In the genomic region with DNA sequence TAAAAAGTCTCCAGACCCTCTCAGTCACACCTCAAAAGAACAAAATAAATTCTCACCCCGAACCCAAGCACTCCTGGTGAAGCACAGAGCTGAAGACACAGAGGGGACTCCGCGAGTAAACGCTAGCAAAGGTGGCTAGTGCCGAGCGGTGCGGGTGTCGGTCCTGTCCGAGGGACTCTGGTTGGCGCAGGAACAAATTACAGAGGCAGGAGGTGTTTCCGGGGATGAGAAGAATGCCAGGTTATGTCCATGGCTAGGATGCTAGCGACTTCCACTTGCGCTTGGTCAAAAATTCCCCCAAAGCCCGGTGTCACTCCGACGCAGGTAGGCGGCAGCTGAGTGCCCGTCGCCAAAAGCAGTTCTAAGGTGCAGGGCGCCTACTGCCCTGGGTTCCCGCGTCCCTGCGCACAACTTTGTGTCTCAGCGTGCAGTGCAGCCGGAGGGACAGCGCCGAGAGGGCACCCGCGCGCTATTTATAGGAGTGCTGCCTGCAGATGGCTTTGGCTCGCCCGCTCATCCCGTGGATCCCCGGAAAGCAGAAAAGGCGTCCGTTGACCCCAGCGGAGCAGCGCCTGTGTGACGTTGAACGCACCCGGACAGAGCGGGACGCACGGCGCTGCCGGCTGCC, we compare ENCODE assay signal across 9 mouse cellular contexts. TPM values are rescaled to one million over a fixed set of nuclear protein-coding genes. Genes with fewer than 3 reads are reported as not detected.
DNase-seq lines count a peak whose midpoint lies in the region; ATAC-seq lines count a peak whose summit lies in the region.
"Had no signal": no experiment of that assay in that cellular context is flagged by ENCODE, and none has a peak within 500 bp of the region (broad histone marks: within the 10 kb centered on the region; RNA-seq: fewer than 3 reads in every experiment).

No protein-coding gene starts in this region.

- no peak overlapping the region for H3K27ac ChIP-seq in forebrain, embryonic 11.5 days (ENCODE audit: low read depth, low read length)
- peak overlapping the region; percentile 46; the same call in 1 of the 2 replicates for H3K27ac ChIP-seq in limb, embryonic 10.5 days

- peak; percentile 14; the same call in 1 of the 2 replicates for ATAC-seq in forebrain, embryonic 11.5 days (replicated peaks; ENCODE audit: low FRiP score)
- no peak for ATAC-seq in erythroid progenitor cell, adult 5-6 weeks (replicated peaks; ENCODE audit: low FRiP score, poor library complexity, severe bottlenecking)

- H3K4me3 ChIP-seq in forebrain, embryonic 11.5 days (ENCODE audit: low read depth, low read length), result peak overlapping the region; percentile 33
- peak overlapping the region; percentile 46 for H3K4me3 ChIP-seq in limb, embryonic 10.5 days

- under 1% methylated on average over 46 of the region's 46 CpGs for WGBS in forebrain, embryonic 11.5 days
- under 1% methylated on average over 46 of the region's 46 CpGs for WGBS in limb, embryonic 10.5 days

- peak; percentile 17 to 37 for DNase-seq in left cerebral cortex, adult 18-20 months (ENCODE audit: low spot score in 2 of 2)
- no peak for DNase-seq in left cerebral cortex, postnatal 14 days (ENCODE audit: low spot score in 2 of 2)
- DNase-seq in forebrain, embryonic 11.5 days (ENCODE audit: low spot score), result peak; percentile 53
- DNase-seq in limb, embryonic 10.5 days (ENCODE audit: low spot score), result peak; percentile 37
- DNase-seq in right cerebral cortex, postnatal 10 days (ENCODE audit: low spot score in 2 of 2), result peak; percentile 27 to 28
- no peak for DNase-seq in ovary, postnatal 10 days (ENCODE audit: low spot score)
- DNase-seq in lung, postnatal 4 days, result no peak

- H3K36me3 ChIP-seq in forebrain, embryonic 11.5 days (ENCODE audit: control insufficient read depth, insufficient read depth, low read length), result no peaks in the 10 kb centered on the region
- no peaks in the 10 kb centered on the region for H3K36me3 ChIP-seq in limb, embryonic 10.5 days

- no peaks in the 10 kb centered on the region for H3K9me3 ChIP-seq in forebrain, embryonic 11.5 days (ENCODE audit: control insufficient read depth, low read length)
- no peaks in the 10 kb centered on the region for H3K9me3 ChIP-seq in limb, embryonic 10.5 days (replicated peaks)

- 0 out of 2 replicates have a peak, but pooled peaks cover 8% of the 10 kb centered on the region for H3K4me1 ChIP-seq in forebrain, embryonic 11.5 days (replicated peaks; ENCODE audit: control insufficient read depth, insufficient read depth, low read length)
- H3K4me1 ChIP-seq in limb, embryonic 10.5 days, result peaks cover 31% of the 10 kb centered on the region

- intact Hi-C loops in left cerebral cortex, postnatal 14 days (cut with DNase I), result loop anchor here (5.0 to 10.0 kb wide), 2 partner anchors 165 to 1128 kb away; no protein-coding TSS in a partner anchor

- H3K27me3 ChIP-seq in forebrain, embryonic 11.5 days (ENCODE audit: control insufficient read depth, insufficient read depth, low read length), result peaks cover 39% of the 10 kb centered on the region
- peaks cover 70% of the 10 kb centered on the region for H3K27me3 ChIP-seq in limb, embryonic 10.5 days (ENCODE audit: low read depth, poor library complexity, severe bottlenecking)

- no peak overlapping the region for H3K9ac ChIP-seq in forebrain, embryonic 11.5 days (ENCODE audit: low read length)

- H3K4me2 ChIP-seq in forebrain, embryonic 11.5 days (ENCODE audit: low read depth, low read length, severe bottlenecking), result peak overlapping the region; percentile 65

RNA-seq across cellular contexts. Expression of a gene that starts 0.5 kb away (rescaled TPM):
- total RNA-seq in left cerebral cortex, adult 18-20 months (2021), result 10 to 100 TPM; 21.5 to 28.5 TPM
- total RNA-seq in left cerebral cortex, postnatal 14 days (2021), result 10 to 100 TPM in 1 of 2 experiments, 1 to 10 TPM in 1; 5.3 to 12.1 TPM
- 0.96 and 1.6 TPM in 2 replicates for polyA plus RNA-seq in forebrain, embryonic 11.5 days (2014; fragmentation: Nextera tagmentation; extraction: Ambion mirVana)
- 0.41 and 2.2 TPM in 2 replicates for polyA plus RNA-seq in limb, embryonic 10.5 days (2016; fragmentation: Nextera tagmentation; extraction: Ambion mirVana)
- total RNA-seq in erythroid progenitor cell, adult 5-6 weeks (2015; ENCODE audit: low replicate concordance), result not detected in 2 replicates
- total RNA-seq in erythroid progenitor cell, adult 5-6 weeks (2017; ENCODE audit: low replicate concordance), result not detected in 2 replicates
- polyA plus RNA-seq: small intestine, adult 2 months had no signal

Comparison
In these comparisons a context has a peak if more than half of its experiments do, and no peak if none do; other contexts are left out.
1. DNase-seq: peak in left cerebral cortex, adult 18-20 months (2 of 2), forebrain, embryonic 11.5 days (single experiment), limb, embryonic 10.5 days (single experiment) and right cerebral cortex, postnatal 10 days (2 of 2); none in left cerebral cortex, postnatal 14 days (0 of 2), ovary, postnatal 10 days (single experiment) and lung, postnatal 4 days (0 of 2).
2. RNA of a gene that starts 0.5 kb away (total RNA-seq): 21.5 to 28.5 TPM in left cerebral cortex, adult 18-20 months and 5.3 to 12.1 TPM in left cerebral cortex, postnatal 14 days; not detected in erythroid progenitor cell, adult 5-6 weeks; every median in the first group is over 4 times any median in the second.